Mouse (Mus musculus): ENCODE data around the gene Dbndd1. TPM values are rescaled to one million over a fixed set of nuclear protein-coding genes. Genes with fewer than 3 reads are reported as not detected.
"Not testable (repeated sequence)": the region's sequence is repeated elsewhere in the genome, so short reads cannot be mapped to it uniquely, and the experiment has no call there.

Dbndd1 gene
- polyA plus RNA-seq, 1 experiment from 2014 or later = not detected

GRCm38 (mm10) chr8:123478456-123479218 lies 36.6 kb downstream of the Dbndd1 start:
- Histone ChIP-seq H3K27ac (ENCODE audit: low read depth) (peak overlapping the region; percentile 95), H3K36me3 (replicated peaks; ENCODE audit: insufficient read depth, low read length) (peaks cover 15% of the 10 kb centered on the region; the same call in 1 of the 2 replicates), H3K9ac (replicated peaks) (peak overlapping the region; percentile 84), H3K27me3 (ENCODE audit: insufficient read depth, low read length) (no peaks in the 10 kb centered on the region), H3K4me3 (ENCODE audit: low read depth, low read length) (peak overlapping the region; percentile 97), H3K9me3 (ENCODE audit: low read length) (no peaks in the 10 kb centered on the region), H3K4me2 (ENCODE audit: low read depth, low read length) (peak overlapping the region; percentile 95), H3K4me1 (ENCODE audit: insufficient read depth) (peaks cover 21% of the 10 kb centered on the region)
- ATAC-seq (peak; percentile 13), DNase-seq (peak; percentile 39)
- WGBS (ENCODE audit: insufficient replicate concordance) = 29% methylated on average over 16 of the region's 16 CpGs
- TF ChIP-seq EP300 (IDR thresholded peaks at IDR 0.05; ENCODE audit: low read depth) = no peak
- TF ChIP-seq CTCF (IDR thresholded peaks at IDR 0.05; ENCODE audit: low read depth) = no peak

DNA sequence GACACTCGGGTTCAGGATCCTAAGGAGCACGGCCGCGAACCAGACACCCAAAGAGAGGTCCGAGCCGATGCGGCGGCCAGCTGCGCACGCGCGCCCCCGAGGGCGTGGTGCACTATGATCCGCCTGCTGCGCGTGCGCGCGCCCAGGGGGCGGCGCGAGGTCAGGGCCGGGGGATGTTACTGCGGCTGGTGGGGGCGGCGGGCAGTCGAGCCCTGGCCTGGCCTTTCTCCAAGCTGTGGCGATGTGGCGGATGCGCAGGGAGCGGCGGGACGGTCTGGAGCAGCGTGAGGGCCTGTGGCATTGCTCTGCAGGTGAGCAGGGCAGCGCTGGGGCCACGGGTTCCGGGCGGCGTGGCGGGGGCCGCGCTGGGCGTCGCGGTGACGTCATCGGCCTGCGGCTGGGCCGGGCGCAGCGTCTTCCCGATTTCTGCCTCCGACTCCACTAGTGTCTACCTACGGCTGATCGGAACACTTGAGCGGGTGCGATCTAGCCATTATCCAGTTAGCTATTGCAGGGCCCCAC lies 37.5 kb downstream of the Dbndd1 start, which contains the start of gene Afg3l1:
Afg3l1 (plus strand) TSS at position 167 of the 522 bp plus-strand sequence.
- ATAC-seq = peak; percentile 92
- peak; percentile 94 for DNase-seq
- H3K36me3 ChIP-seq (replicated peaks; ENCODE audit: insufficient read depth, low read length) = peaks cover 14% of the 10 kb centered on the region; the same call in 1 of the 2 replicates
- no peak for TF ChIP-seq CTCF (IDR thresholded peaks at IDR 0.05; ENCODE audit: low read depth)
- TF ChIP-seq EP300 (IDR thresholded peaks at IDR 0.05; ENCODE audit: low read depth) = no peak
- under 1% methylated on average over 58 of the region's 58 CpGs for WGBS (ENCODE audit: insufficient replicate concordance)
- H3K9me3 ChIP-seq (ENCODE audit: low read length) = no peaks in the 10 kb centered on the region
- peak within 1 kb of the TSS; percentile 95 for H3K4me2 ChIP-seq (ENCODE audit: low read depth, low read length)
- H3K9ac ChIP-seq (replicated peaks) = peak within 1 kb of the TSS; percentile 84
- H3K27ac ChIP-seq (ENCODE audit: low read depth) = peak within 1 kb of the TSS; percentile 95
- peak within 1 kb of the TSS; percentile 97 for H3K4me3 ChIP-seq (ENCODE audit: low read depth, low read length)
- H3K27me3 ChIP-seq (ENCODE audit: insufficient read depth, low read length) = no peaks in the 10 kb centered on the region
- H3K4me1 ChIP-seq (ENCODE audit: insufficient read depth) = peaks cover 21% of the 10 kb centered on the region

DNA sequence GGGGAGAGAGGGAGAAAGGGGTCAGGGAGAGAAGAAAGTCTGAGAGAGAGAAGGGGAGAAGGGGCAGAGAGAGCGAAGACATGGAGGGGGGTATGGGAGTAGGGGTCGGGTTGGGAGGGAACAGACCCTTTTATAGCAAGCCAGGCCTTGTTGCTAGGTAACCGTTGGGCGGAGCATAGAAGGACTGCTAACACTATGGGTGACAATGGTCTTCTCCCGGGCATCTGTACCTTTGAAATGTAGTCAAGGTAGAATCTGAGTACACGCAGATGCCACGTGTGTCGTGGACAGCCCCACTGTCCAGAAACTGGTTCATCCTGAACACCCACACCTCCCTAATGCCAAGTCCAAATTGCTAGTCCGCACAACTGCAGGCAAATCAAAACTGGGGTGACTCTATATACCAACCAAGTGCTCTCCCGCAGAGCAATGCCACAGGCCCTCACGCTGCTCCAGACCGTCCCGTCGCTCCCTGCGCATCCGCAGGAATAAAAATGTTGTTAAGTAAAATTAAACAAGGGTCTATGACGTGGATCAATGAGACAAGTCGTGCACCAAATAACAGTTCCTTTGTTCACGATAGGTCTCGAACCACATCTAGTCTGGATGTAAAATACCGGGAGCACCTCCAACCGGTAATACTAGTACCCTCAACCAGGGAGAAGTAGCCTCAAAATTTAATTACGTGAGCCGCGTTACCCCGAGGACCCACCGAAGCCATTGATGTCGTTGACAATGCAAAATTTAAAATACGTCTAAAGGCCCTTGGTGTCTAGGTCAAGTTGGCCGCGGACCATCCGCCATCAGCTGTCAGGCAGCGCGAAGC lies 38.1 kb downstream of the Dbndd1 start:
- TF ChIP-seq CTCF (IDR thresholded peaks at IDR 0.05; ENCODE audit: low read depth) (no peak), EP300 (IDR thresholded peaks at IDR 0.05; ENCODE audit: low read depth) (no peak)
- Histone ChIP-seq H3K4me2 (ENCODE audit: low read depth, low read length) (peak overlapping the region; percentile 95), H3K27ac (ENCODE audit: low read depth) (peak overlapping the region; percentile 95), H3K4me3 (ENCODE audit: low read depth, low read length) (peak overlapping the region; percentile 97), H3K9ac (replicated peaks) (peak overlapping the region; percentile 84), H3K27me3 (ENCODE audit: insufficient read depth, low read length) (no peaks in the 10 kb centered on the region), H3K4me1 (ENCODE audit: insufficient read depth) (peaks cover 21% of the 10 kb centered on the region), H3K9me3 (ENCODE audit: low read length) (no peaks in the 10 kb centered on the region), H3K36me3 (replicated peaks; ENCODE audit: insufficient read depth, low read length) (peaks cover 12% of the 10 kb centered on the region; the same call in 1 of the 2 replicates)
- 10% methylated on average over 34 of the region's 34 CpGs for WGBS (ENCODE audit: insufficient replicate concordance)
- DNase-seq (peak; percentile 37), ATAC-seq (peak; percentile 16)

- H3K27me3 ChIP-seq (ENCODE audit: insufficient read depth, low read length); H3K4me2 ChIP-seq (ENCODE audit: low read depth, low read length); ATAC-seq; H3K9ac ChIP-seq (replicated peaks); H3K9me3 ChIP-seq (ENCODE audit: low read length); H3K36me3 ChIP-seq (replicated peaks; ENCODE audit: insufficient read depth, low read length); DNase-seq; H3K4me3 ChIP-seq (ENCODE audit: low read depth, low read length): not testable (repeated sequence)
- 22% methylated on average over 5 of the region's 5 CpGs for WGBS (ENCODE audit: insufficient replicate concordance)
- Histone ChIP-seq H3K4me1 (ENCODE audit: insufficient read depth) (peaks cover 21% of the 10 kb centered on the region), H3K27ac (ENCODE audit: low read depth) (peak overlapping the region; percentile 55; the same call in 1 of the 2 replicates)
Observed at GRCm38 (mm10) chr8:123474549-123474948, 40.7 kb downstream of the Dbndd1 start.

GRCm38 (mm10) chr8:123472991-123473390 lies 42.3 kb downstream of the Dbndd1 start:
- not testable (repeated sequence) for H3K4me3 ChIP-seq (ENCODE audit: low read depth, low read length); H3K4me2 ChIP-seq (ENCODE audit: low read depth, low read length); H3K36me3 ChIP-seq (replicated peaks; ENCODE audit: insufficient read depth, low read length); H3K27me3 ChIP-seq (ENCODE audit: insufficient read depth, low read length); H3K9me3 ChIP-seq (ENCODE audit: low read length); ATAC-seq; H3K9ac ChIP-seq (replicated peaks)
- DNase-seq = peak; percentile 32
- Histone ChIP-seq H3K4me1 (ENCODE audit: insufficient read depth) (peaks cover 12% of the 10 kb centered on the region), H3K27ac (ENCODE audit: low read depth) (peak overlapping the region; percentile 77)
- 61% methylated on average over 6 of the region's 6 CpGs for WGBS (ENCODE audit: insufficient replicate concordance)

DNA sequence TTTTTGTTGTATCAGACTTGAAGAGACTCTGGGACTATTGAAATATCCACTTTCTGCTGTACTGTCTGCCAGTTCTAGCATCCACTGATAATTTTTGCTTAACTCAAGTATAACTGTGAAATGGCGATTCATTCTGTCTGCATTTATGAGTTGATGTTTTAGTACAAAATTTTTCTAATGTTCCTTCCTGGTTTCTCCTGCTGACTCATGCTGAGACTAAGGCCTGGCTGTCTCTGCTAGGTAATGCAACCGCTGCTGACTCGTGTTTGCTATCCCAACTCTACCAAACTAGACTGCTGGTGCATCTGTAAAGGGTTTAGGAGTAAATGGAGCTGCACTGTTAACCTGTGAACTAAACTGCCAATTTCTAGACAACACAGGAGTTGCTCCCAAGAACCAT lies 47.8 kb downstream of the Dbndd1 start:
- TF ChIP-seq EP300 (IDR thresholded peaks at IDR 0.05; ENCODE audit: low read depth) = no peak
- TF ChIP-seq CTCF (IDR thresholded peaks at IDR 0.05; ENCODE audit: low read depth) = no peak
- no peak overlapping the region for H3K27ac ChIP-seq (ENCODE audit: low read depth)
- WGBS (ENCODE audit: insufficient replicate concordance) = 52% methylated on average over 3 of the region's 3 CpGs

More for the DNA sequence above, 47.8 kb downstream of the Dbndd1 start:
- Histone ChIP-seq H3K9ac (replicated peaks) (no peak overlapping the region), H3K4me1 (ENCODE audit: insufficient read depth) (0 out of 2 replicates have a peak, but pooled peaks cover 3% of the 10 kb centered on the region), H3K27me3 (ENCODE audit: insufficient read depth, low read length) (no peaks in the 10 kb centered on the region), H3K4me3 (ENCODE audit: low read depth, low read length) (no peak overlapping the region), H3K9me3 (ENCODE audit: low read length) (no peaks in the 10 kb centered on the region), H3K4me2 (ENCODE audit: low read depth, low read length) (no peak overlapping the region), H3K36me3 (replicated peaks; ENCODE audit: insufficient read depth, low read length) (no peaks in the 10 kb centered on the region)
- no peak for DNase-seq
- no peak for ATAC-seq

Measured in liver, postnatal 0 days (tissue).